Mouse (Mus musculus): ENCODE results near the gene Qpct. TPM values are rescaled to one million over a fixed set of nuclear protein-coding genes. Genes with fewer than 3 reads are reported as not detected.

The Qpct gene
- total RNA-seq (2021) = 10 to 100 TPM; 16.3 to 18.8 TPM
- long read RNA-seq, experiment 1, transcript Qpct-201 (7 exons, 2,059 nt) = major isoform, 17 of 19 reads
- long read RNA-seq, experiment 1, partial matches to known transcripts = 0 of 19 reads
- long read RNA-seq, experiment 1, other reads (novel, unspliced or antisense) = 2 of 19 reads
- long read RNA-seq, experiment 2, transcript Qpct-201 (7 exons, 2,059 nt) = major isoform, 26 of 28 reads
- long read RNA-seq, experiment 2, partial matches to known transcripts = 0 of 28 reads
- long read RNA-seq, experiment 2, other reads (novel, unspliced or antisense) = 1 of 28 reads

DNA sequence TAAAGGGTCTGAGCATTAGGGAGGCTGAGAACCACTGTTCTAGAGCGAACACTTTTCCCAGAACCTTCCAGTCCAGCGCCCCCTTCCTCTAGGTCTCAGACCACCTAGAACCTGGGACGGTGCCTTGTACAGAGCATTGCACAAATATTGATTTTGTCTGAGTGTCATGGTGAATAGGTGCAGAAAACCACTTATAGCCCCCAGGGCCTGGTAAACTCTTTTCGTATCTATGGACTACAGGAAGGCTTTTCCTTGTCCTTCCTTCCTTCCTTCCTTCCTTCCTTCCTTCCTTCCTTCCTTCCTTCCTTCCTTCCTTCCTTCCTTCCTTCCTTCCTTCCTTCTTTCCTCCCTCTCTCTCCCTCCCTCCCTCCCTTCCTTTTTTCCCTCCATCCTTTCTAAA is at the start of gene Qpct:
Qpct (plus strand) TSS at position 301 of the 400 bp plus-strand sequence.
- no peak for DNase-seq (ENCODE audit: low spot score in 2 of 2)

DNA sequence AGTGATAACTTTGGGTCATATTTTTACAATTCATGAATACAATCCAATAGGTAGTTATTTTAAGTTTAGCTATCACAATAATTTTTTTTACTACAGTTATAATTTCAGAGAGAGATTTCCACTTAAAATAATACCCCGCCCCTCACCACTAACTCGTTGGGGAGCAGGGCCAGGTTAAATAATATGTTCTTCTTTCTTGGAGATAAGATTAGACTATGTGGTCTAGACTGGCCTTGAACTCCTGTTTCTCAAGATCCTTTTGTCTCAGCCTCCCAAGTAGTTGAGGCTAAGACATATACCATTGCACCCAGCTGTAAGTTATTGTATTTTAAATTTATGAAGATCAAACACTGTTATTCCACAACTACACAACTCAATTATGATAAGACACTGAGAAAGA is 38.1 kb upstream of the Qpct start:
- DNase-seq (ENCODE audit: low spot score in 2 of 2) = no peak

DNA sequence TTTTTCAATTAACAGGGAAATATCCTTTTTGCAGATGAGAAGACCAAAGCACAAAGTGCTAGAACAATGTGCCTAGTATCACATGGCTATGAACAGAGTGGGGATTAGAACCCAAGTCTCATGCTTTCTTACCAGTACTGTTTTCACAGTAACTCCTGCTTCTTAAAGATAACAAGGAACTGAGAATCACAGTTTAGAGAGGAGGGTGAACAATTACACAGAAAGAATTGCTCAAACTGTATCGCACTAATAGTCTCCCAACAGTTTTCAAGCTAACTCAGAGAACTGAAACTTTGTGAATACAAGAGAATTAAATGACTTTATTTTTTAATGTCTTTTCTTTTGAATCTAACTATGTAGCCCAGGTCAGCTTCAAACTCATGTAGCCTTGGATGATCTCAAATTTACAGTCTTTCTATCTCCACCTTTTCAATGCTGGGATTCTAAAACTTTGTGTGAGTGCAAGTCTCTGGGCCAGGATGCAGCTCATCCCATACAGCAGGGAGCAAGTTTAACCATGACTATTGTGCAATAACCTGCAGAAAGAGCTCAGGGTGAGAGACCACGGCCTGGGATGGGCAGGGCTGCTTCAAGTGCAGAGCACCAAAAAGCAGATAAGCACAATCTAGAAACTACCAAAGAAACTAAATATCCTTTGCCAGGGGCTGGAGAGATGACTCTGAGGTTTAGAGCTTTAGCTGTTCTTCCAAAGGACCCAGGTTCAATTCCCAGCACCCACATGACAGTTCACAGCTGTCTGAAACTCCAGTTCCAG is 36.6 kb upstream of the Qpct start:
- no peak for DNase-seq (ENCODE audit: low spot score in 2 of 2)

DNA sequence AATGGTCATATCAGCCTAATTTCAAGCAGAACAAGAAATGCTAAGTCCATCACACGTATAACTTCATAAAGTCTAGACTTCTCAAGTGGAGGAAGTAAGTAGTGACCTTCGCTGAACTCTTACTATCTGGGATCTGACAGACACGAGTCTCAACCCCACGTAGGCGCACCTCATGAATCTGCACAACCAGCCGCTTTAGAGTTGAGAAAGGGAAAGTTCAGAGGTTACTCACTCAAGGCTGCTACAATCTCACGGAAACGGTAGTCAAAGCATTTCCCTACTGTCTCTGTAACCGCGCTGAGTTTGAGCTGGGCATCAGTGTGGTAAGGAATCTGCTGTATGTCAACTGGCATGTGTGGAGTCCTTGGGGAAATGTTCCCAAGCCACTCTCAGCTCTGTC is 35.9 kb upstream of the Qpct start:
- DNase-seq (ENCODE audit: low spot score in 2 of 2) = no peak

DNA sequence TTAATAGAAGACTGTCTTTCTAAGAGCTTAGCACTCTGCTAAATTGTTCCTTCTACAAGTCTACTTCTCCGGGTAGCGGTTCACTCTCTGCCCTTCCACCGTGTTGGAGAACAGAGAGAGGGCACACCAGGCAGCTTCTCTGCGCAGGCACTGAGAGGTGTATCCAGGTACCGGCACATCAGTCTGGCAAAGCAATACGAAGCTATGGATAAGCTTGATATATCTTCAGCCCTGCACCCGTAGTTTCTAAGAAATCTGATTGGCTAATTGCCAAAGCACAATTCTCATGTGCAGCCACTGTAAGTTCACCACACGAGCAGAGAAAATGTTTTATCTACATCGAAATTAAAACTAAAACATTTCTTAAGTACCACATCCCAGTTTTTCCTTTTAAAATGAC is 33.3 kb upstream of the Qpct start:
- DNase-seq (ENCODE audit: low spot score in 2 of 2) = no peak

DNA sequence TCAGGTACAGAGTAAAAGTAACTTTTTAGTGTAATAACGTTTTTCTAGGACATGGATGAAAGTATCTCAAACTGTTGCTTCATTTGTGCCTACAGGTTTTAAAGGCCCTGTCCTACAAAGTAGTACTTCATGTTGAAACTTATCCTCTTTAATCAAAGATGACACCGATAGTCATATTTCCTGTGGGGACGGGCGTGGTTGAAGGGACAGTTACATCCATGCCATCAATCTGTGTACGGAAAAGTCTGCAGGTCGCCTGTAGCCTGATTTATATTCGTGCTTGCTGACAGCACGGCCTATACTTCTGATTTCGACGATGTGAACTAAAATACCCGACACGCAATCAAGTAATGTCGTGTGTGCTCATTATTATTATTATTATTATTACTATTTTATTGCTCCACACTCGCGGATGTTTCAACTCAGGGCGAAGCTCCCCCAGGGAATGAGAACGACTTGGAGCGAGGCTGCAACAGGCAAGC is 31.9 kb upstream of the Qpct start:
- no peak for DNase-seq (ENCODE audit: low spot score in 2 of 2)

DNA sequence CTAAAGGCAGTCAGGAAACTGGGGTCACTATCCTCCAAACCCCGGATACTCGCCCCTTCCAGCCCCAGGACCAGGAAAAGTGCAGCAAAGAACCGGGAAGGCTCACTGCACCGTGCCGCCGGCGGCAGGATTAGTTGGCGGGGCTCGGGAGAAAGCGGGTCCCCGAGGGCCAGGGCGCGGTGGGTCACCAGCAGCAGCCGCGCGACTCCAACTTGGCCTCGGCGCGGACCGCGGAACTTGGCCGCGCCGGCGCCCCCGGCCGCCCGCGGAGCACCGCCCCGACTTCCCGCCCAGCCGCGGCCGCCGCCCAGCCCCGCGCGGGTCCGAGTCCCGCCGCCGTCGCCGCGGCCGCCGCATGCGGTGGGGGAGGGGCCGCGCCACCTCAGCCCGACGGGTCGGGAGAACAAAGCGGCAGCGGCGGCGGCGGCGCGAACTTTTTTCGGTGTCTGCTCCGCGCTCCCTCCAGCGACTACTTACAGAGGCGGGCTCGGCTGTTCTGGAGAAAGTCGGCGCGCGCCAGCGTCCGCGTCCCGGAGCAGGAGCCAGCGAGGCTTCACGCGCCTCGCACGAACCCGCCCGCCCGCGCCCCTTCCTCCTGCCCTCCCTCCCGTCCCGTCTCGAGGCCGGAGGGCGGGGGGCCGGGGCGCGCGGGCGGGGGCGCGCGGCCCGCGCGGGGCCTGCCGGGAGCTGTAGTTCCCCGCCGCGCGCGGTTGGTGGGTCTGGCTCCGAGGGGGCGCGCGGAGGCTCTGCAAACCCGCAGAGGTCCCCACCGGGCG is 31.3 kb upstream of the Qpct start, which contains the start of gene Prkd3:
Prkd3 (minus strand) TSS at position 609 of the 776 bp plus-strand sequence.
- DNase-seq (ENCODE audit: low spot score in 2 of 2) = peak; percentile 40 to 52

DNA sequence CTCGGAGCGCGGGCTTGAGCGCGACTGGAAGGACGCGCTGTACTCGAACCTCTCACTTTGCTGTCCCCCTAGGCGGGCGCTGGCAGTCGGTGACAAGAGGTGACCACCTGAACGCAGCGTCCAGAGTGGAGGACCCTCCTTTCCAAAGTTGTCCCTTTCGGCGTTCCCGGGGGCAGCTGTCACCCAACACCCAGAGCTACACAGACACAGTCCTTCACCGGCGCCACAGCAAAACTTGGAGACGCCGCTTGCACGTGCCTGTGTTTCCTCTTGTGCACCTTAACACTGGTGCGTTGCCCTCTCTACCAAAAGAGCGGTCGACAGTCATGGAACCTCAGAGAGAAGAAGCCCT is 30.7 kb upstream of the Qpct start:
- DNase-seq (ENCODE audit: low spot score in 2 of 2) = no peak

DNA sequence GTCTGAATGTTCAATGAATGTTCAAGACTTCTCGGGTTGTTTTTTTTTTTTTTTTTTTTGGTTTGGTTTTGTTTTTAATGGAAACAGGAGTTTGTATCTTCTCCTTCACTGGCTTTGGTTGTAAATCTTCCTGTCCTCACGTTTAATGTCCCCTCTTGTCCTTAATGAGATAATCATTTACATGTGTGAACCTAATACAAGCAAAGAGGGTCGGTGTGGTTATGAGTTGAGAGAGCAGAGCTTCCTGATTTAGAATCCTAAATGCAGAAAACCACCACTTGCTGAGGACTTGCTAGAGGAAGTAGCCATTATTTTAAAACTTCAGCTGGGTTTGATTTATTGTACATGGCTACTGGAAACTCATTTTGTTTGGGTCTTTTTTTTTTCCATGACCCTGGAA is 29.0 kb upstream of the Qpct start:
- DNase-seq (ENCODE audit: low spot score in 2 of 2) = no peak

DNA sequence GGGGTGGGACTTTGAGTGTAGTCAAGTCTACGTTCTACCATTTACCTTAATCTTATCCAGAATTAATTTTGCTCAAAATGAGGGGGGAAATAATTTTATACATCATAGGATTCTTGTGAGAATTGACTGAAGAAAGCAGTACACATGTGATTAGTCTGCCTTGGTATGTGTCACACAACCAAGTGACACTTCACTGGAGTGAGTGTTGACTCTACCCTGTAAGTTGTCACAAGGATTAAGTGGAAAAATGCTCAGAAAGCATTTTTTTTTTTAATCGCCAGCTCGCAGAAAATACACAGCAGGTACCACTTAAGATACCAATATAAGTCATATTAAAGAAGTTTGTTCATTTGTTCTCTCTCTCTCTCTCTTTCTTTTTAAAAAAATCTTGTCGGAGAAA is 27.2 kb upstream of the Qpct start:
- DNase-seq (ENCODE audit: low spot score in 2 of 2) = no peak

DNA sequence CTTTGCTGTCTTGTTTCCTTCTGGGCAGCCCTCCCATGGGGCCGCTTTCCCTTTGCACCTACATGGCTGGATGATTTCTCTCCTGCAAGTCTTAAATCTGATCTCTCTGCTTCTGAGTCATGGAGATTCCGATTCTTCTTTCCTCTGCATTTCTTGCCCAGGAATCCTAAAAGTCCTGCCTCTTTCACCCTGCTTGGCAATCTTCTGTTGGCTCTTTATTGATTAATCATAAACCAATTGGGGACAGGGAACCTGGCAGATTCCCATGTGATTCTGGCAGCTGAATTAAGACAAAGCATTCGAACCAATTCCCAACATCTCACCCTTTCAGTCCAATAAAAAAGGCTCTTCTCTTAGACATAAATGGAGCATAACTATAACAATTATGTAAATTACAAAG is 22.5 kb upstream of the Qpct start:
- DNase-seq (ENCODE audit: low spot score in 2 of 2) = no peak

DNA sequence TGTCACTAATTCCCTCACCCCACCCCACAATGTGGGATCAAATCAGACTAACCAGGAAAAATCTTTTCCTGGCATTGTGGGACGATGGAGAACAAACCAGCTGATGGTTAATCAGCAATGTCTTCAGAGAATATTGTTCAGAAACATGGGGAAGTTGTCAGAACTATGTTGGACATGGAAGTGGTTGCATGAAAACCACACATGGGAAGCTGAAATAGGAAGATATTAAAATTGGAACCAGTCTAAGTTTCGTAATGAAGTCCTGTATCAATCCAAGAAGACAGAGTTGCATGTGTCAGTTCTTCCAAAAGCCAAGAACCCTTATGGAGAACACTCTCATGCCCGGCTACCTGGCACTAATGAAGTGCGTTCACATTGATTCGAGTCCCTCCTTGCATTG is 20.1 kb upstream of the Qpct start:
- DNase-seq (ENCODE audit: low spot score in 2 of 2) = no peak

DNA sequence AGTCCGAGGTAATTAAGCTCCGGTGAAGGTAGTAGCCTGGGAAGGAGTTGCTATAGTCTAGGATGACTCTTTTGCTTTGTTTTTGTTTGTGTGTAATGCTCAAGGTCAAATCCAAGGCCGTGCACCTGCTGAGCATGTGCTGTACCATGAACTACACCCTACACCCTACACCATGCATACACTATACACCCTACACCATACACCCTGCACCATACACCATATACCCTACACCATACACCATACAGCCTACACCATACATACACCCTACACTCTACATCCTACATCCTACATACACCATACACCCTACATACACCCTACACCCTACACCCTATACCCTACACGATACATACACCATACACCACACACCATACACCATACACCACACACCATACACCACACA is 18.9 kb upstream of the Qpct start:
- no peak for DNase-seq (ENCODE audit: low spot score in 2 of 2)

DNA sequence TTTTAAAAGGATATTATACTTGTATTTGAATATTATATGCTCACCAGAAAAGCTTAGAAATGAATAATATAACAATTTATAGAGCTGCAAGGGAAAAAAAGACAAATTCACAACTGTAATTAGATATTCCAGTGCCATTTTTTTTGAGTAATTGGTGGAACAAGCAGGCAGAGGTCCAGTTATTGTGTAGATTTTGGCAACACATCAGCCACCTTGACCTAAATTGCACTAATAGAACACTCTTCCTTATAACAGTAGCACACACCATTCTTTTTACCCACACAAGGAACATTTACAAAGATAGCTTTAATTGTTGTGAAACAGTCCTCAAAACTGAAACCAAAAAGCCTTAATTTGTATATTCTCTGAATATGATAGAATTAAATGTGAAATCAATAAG is 12.0 kb upstream of the Qpct start:
- no peak for DNase-seq (ENCODE audit: low spot score in 2 of 2)

DNA sequence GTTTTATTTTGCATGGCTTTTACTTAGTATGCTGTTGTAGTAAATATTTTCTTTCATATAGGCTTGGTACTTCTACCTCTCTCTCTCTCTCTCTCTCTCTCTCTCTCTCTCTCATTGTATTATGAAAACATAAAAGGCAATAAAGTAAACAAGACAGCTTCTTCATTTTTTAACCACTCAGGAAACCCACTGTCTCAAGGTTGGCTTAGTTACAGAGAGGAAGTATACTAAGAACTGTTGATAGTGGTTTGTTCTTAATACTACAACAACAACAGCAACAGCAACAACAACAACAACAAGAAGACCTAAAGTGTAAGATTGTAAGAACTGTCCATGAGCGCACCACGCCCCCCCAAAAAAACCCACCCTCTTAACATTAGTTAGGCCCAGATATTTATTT is 8.0 kb upstream of the Qpct start:
- no peak for DNase-seq (ENCODE audit: low spot score in 2 of 2)

DNA sequence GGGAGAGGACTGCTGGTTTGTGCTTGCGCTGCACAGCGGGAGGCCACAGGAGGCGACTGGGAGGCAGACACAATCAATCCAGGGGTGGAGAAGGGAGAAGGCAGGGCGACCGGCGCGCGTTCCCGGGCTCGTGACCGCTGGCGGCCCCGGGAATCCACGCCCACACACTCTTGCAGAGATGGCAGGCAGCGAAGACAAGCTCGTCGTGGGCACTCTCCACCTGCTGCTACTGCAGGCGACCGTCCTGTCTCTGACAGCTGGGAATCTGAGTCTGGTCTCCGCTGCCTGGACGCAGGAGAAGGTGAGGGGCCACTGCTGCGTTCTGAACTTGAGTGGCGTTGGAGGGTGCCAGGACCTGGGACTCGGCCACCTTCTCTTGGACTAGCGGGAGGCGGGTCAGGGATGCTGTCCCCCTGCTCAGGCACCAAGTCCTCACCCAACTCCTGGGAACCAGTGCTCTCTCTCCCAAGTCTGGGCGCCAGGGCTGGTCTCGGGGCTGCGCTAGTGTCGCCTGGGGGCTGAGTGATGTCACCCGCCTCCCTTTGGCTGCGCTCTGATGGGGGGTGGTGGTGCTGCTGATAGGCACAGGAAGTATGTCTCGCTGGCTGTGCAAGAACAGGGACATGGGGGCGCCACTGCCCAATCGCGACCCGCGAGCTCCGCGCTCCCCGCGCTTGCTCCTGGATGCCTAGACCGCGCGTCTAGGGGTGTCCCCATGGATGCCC is 544 bp downstream of the Qpct start:
- DNase-seq (ENCODE audit: low spot score in 2 of 2) = peak; percentile 65

DNA sequence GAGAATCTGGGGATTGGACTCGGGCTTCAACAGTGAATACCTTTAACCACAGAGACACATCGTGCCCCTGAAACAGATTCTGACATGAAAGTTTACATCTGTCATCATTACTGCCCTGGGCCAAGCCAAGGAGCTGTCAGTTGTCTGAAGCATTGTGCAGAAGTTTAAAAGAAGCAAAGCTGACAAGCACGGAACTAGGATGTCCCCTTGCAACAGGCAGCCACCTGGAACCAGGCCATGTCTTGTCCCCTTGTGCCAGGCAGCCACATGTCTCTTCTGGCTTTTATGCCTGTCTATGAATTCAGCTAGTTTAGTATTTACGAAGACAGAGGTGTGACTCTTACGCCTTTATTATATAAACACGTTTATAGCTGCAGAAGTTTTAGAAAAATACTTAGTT is 6.6 kb downstream of the Qpct start:
- no peak for DNase-seq (ENCODE audit: low spot score in 2 of 2)

DNA sequence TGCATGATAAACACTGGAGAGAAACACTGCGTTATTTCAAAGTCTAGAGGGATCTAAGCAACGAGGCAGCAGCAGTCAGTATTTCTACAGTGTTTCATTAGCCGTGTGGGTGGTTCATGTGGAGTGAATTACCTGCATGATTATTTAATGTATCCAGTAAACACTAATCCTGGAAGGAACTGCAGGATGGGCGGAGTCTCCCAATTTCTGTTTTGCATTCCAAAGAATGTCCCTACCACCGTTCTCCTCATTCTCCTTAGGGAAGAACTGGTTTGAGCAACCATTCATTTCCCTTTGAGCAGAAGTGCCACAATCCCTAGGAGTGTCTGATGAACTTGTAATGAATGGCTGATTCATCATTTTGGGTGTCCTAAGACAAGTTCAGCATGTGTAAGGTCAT is 8.5 kb downstream of the Qpct start:
- no peak for DNase-seq (ENCODE audit: low spot score in 2 of 2)

DNA sequence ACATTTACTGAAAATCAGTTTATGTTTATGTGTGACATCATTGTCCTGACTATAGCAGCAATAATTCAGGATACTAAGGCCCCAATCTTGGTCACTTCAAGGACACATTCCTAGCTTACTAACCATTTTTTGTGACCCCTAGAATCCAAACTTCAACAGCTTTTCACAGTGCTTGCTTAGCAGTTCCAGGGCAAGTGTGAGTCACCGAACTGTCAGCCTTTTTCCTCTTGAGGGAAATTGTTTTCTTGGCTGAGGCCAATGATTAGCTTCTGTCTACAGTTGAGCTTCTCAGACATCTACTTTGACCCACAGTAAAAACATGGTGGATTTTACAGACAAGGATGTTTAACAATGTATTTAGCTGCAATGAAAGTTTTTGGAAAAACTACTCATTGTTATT is 12.5 kb downstream of the Qpct start:
- no peak for DNase-seq (ENCODE audit: low spot score in 2 of 2)

DNA sequence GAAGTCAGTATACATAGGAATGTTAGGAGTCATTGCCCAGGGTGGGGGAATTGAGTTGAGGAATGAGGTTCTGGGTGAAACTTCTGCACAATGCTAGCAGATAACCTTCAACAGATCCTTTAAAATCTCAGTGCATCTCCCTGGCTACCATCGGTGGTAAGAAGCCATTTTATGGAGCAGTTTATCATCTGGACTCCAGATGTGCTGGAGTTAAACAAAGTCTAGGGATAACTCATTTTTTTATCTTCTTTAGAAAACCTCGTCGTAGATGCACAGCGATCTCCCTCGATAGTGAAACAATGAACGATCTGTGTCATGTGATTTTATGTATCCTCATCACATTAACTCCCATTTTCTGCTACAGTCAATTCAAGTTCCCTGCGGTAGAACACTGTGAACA is 16.9 kb downstream of the Qpct start:
- DNase-seq (ENCODE audit: low spot score in 2 of 2) = no peak

DNA sequence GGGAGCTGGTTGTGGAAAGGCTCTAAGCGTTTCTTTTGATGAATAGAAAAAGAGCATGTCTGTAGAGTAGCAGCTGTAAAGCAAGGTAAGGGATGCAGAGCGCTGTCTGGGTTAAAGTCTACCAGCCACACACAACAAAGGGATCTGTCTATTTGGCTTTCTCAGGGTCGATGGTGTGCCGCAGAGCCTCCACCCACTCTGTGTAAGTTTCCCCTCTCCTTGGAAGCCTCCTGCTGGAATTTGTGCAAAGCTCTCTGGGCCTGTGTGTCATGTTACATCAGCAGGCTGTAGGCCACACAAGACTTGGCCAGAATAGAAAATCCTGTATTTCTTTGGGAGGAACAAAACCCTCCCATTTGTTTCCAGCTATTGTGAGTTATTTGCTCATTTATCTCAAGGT is 17.3 kb downstream of the Qpct start:
- no peak for DNase-seq (ENCODE audit: low spot score in 2 of 2)

Data from layer of hippocampus, postnatal 14 days (tissue).